In the genomic region with DNA sequence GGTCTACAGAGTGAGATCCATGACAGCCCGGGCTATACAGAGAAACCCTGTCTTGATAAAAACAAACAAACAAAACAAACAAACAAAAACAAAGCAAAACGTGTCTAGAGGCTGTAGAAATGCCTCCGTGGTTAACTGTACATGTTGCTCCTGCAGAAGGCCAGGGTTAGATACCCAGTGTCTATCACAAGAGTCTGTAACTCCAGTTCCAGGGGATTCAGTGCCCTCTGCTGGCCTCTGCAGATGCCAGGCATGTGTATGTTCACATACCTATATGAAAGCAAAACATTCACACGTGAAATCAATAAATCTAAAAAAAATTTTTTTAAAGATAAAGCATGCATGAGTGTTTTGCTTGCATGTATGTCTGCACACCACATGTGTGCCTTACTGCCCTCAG, we compare ENCODE assay signal across 24 mouse cellular contexts. TPM values are rescaled to one million over a fixed set of nuclear protein-coding genes. Genes with fewer than 3 reads are reported as not detected.
"Had no signal": no experiment of that assay in that cellular context is flagged by ENCODE, and none has a peak within 500 bp of the region (broad histone marks: within the 10 kb centered on the region; RNA-seq: fewer than 3 reads in every experiment).

No protein-coding gene starts in this region.

- H3K4me1 ChIP-seq: liver, embryonic 13.5 days; midbrain, embryonic 15.5 days; neural tube, embryonic 13.5 days had no signal

- ATAC-seq: midbrain, embryonic 15.5 days had no signal

- H3K27ac ChIP-seq: limb, embryonic 13.5 days; liver, embryonic 13.5 days; midbrain, embryonic 10.5 days; midbrain, embryonic 15.5 days; neural tube, embryonic 13.5 days had no signal

- H3K9me3 ChIP-seq: limb, embryonic 13.5 days; liver, embryonic 13.5 days; midbrain, embryonic 10.5 days; midbrain, embryonic 15.5 days; neural tube, embryonic 13.5 days had no signal

- H3K4me2 ChIP-seq: limb, embryonic 13.5 days; liver, embryonic 13.5 days; midbrain, embryonic 15.5 days; neural tube, embryonic 13.5 days had no signal

- DNase-seq: kidney, adult 18-20 months; kidney, postnatal 14 days; layer of hippocampus, adult 9-11 months; layer of hippocampus, postnatal 36 days; left cerebral cortex, postnatal 4 days; liver, embryonic 13.5 days; lung, adult 18-20 months; lung, postnatal 10 days; lung, postnatal 4 days; retina, postnatal 1 day; right cerebral cortex, postnatal 4 days; spleen, adult 18-20 months; thymus, adult 2 months; thymus, postnatal 25 days had no signal

- H3K36me3 ChIP-seq: limb, embryonic 13.5 days; liver, embryonic 13.5 days; midbrain, embryonic 10.5 days; midbrain, embryonic 15.5 days; neural tube, embryonic 13.5 days had no signal

- H3K4me3 ChIP-seq: limb, embryonic 13.5 days; liver, embryonic 13.5 days; midbrain, embryonic 10.5 days; midbrain, embryonic 15.5 days; neural tube, embryonic 13.5 days had no signal

- H3K9ac ChIP-seq: limb, embryonic 13.5 days; liver, embryonic 13.5 days; midbrain, embryonic 15.5 days; neural tube, embryonic 13.5 days had no signal

- H3K27me3 ChIP-seq: limb, embryonic 13.5 days; liver, embryonic 13.5 days; midbrain, embryonic 15.5 days; neural tube, embryonic 13.5 days had no signal

RNA-seq across cellular contexts. Expression of a gene that starts 11.9 kb away (rescaled TPM):
- total RNA-seq: layer of hippocampus, postnatal 36 days; left cerebral cortex, postnatal 4 days; megakaryocyte, adult 5-6 weeks had no signal
- polyA plus RNA-seq: kidney, embryonic 14.5 days; large intestine, adult 2 months; limb, embryonic 13.5 days; liver, embryonic 13.5 days; midbrain, embryonic 10.5 days; midbrain, embryonic 15.5 days; neural tube, embryonic 13.5 days; stomach, embryonic 14.5 days; testis, adult 2 months; thymus, adult 2 months; urinary bladder, adult 2 months had no signal

RNA-seq across cellular contexts. Expression of a gene that starts 23.3 kb away (rescaled TPM):
- total RNA-seq: layer of hippocampus, postnatal 36 days; left cerebral cortex, postnatal 4 days; megakaryocyte, adult 5-6 weeks had no signal
- polyA plus RNA-seq: kidney, embryonic 14.5 days; limb, embryonic 13.5 days; liver, embryonic 13.5 days; midbrain, embryonic 10.5 days; midbrain, embryonic 15.5 days; neural tube, embryonic 13.5 days; stomach, embryonic 14.5 days; testis, adult 2 months; urinary bladder, adult 2 months had no signal

RNA-seq across cellular contexts. Expression of a gene that starts 39.6 kb away (rescaled TPM):
- total RNA-seq: layer of hippocampus, postnatal 36 days; left cerebral cortex, postnatal 4 days; megakaryocyte, adult 5-6 weeks had no signal
- polyA plus RNA-seq: kidney, embryonic 14.5 days; large intestine, adult 2 months; liver, embryonic 13.5 days; midbrain, embryonic 10.5 days; midbrain, embryonic 15.5 days; neural tube, embryonic 13.5 days; stomach, embryonic 14.5 days; testis, adult 2 months; thymus, adult 2 months; urinary bladder, adult 2 months had no signal
